Mouse (Mus musculus) heart, postnatal 25 days (tissue): Measurements from ENCODE around the gene Unc5c. TPM values are rescaled to one million over a fixed set of nuclear protein-coding genes. Genes with fewer than 3 reads are reported as not detected.

Source experiments
- DNase-seq: peaks from one replicate; pipeline ENCODE4 v3.0.0; 2022; ENCODE audit warnings: low spot score
- intact Hi-C: fragments of 180-260 bp; cut with DNase I; formaldehyde crosslinking; loops from one replicate; pipeline ENCODE4 v1.15.1; 2025
- total RNA-seq, 2 experiments: library from RNA; stranded (reverse); gene quantifications; 2 replicates each; pipeline ENCODE4 v1.2.3; 2021

The Unc5c gene
- total RNA-seq, 2 experiments from 2014 or later, result 0.16 to 0.25 TPM

DNA sequence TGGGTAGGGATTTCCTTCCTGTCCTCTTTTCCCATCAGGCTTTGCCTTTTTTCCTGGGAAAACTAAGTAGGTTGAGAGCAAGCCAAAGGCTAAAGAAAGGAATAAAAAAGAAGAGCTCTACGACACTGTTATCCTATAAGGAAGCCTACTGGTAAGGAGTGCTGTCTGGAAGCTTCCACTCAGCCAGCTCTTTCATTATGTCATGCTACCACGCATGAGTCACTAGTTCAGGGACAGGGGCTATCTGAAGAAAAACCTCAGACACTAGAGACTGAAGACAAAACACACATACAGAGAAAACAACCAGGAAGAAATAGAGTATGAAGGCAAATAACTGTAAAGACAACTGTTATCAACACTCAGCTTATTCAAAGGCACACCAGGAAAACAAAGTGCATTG, 417.5 kb downstream of the Unc5c start:
- no peak for DNase-seq

DNA sequence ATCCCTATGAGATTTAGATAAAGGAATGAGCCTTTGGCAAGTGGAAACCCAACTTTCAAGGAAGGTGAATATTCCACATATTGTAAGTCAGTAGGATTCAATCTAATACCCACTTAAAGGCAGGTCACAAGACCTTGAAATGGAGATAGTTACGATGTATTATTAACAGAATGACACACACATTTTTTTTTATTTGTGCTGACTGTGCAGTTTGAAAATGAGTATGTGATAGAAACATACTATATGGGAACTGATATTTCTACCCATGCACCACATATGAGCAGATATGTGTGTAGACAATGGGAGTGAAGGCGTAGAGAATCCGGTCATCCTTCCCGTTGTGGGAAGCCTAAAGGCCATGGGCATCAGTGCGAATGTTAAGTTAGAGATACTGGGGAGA, 419.2 kb downstream of the Unc5c start:
- no peak for DNase-seq
- intact Hi-C loops, result loop anchor here (10.0 kb wide), 1 partner anchor 591 kb away; no protein-coding TSS in a partner anchor

More for the DNA sequence above, 417.5 kb downstream of the Unc5c start:
- intact Hi-C loops, result loop anchor here (10.0 kb wide), 1 partner anchor 592 kb away; no protein-coding TSS in a partner anchor
